Mouse (Mus musculus) liver, postnatal 0 days (tissue): ENCODE measurements around the gene Cmas.

Source experiments
- CTCF ChIP-seq: sonication (generic); IDR thresholded peaks from 2 replicates; pipeline ENCODE4 v1.5.1; 2016; ENCODE audit warnings: antibody characterized with exemption, low read depth
- EP300 ChIP-seq: IDR thresholded peaks from 2 replicates; pipeline ENCODE4 v1.6.1; 2016; ENCODE audit warnings: antibody characterized with exemption, low read depth, mild to moderate bottlenecking

- TF ChIP-seq CTCF (peak; percentile 93), EP300 (no peak)
Observed at GRCm38 (mm10) chr6:142814495-142814921, 58.0 kb downstream of the Cmas start.
